Mouse (Mus musculus) C2C12 (cell line): ENCODE measurements around the gene Ntrk1. TPM values are rescaled to one million over a fixed set of nuclear protein-coding genes. Genes with fewer than 3 reads are reported as not detected.

Source experiments
- H3K27me3 ChIP-seq: one replicate; pipeline ENCODE4 v1.6.1; 2011; ENCODE audit not compliant: control insufficient read depth, insufficient read depth, insufficient read length
- H3K36me3 ChIP-seq: one replicate; pipeline ENCODE4 v1.6.1; 2011; ENCODE audit not compliant: control insufficient read depth, insufficient read depth
- H3K4me3 ChIP-seq: one replicate; pipeline ENCODE4 v1.5.1; 2011; ENCODE audit warnings: mild to moderate bottlenecking, control low read depth; ENCODE audit not compliant: poor library complexity, insufficient read depth, severe bottlenecking
- H3K79me2 ChIP-seq: one replicate; pipeline ENCODE4 v1.6.1; 2011; ENCODE audit not compliant: control insufficient read depth, insufficient read depth
- H3K79me3 ChIP-seq: one replicate; pipeline ENCODE4 v1.6.1; 2011; ENCODE audit warnings: low read depth, control low read depth
- H3ac ChIP-seq: one replicate; pipeline ENCODE3; 2011; ENCODE audit warnings: low read depth; ENCODE audit not compliant: control insufficient read depth, insufficient read length
- CEBPB ChIP-seq: IDR thresholded peaks from one replicate; pipeline ENCODE4 v1.6.1; 2011; ENCODE audit warnings: low read depth, mild to moderate bottlenecking, control low read depth, moderate library complexity
- CTCF ChIP-seq: IDR thresholded peaks from one replicate; pipeline ENCODE4 v1.5.1; 2011; ENCODE audit not compliant: control insufficient read depth, insufficient read depth, insufficient read length
- FOSL1 ChIP-seq: IDR thresholded peaks from one replicate; pipeline ENCODE4 v1.8.0; 2011; ENCODE audit warnings: mild to moderate bottlenecking, low read length; ENCODE audit not compliant: poor library complexity, insufficient read depth, severe bottlenecking
- MAX ChIP-seq: IDR thresholded peaks from one replicate; pipeline ENCODE4 v1.6.1; 2011; ENCODE audit warnings: mild to moderate bottlenecking, control low read depth
- MYOD1 ChIP-seq: IDR thresholded peaks from one replicate; pipeline ENCODE4 v1.6.1; 2011; ENCODE audit warnings: low read depth; ENCODE audit not compliant: control insufficient read depth, insufficient read length
- MYOG ChIP-seq: IDR thresholded peaks from one replicate; pipeline ENCODE4 v1.6.1; 2011; ENCODE audit not compliant: control insufficient read depth, insufficient read length; ENCODE audit errors: extremely low read depth
- USF1 ChIP-seq: IDR thresholded peaks from one replicate; pipeline ENCODE4 v1.6.1; 2011; ENCODE audit warnings: low read depth, mild to moderate bottlenecking, control low read depth, moderate library complexity
- polyA plus RNA-seq: library from polyadenylated mRNA; unstranded; fragments of >200 nt; fragmentation: generic; extraction: Trizol; gene quantifications from one replicate; pipeline ENCODE4 v1.2.1, GENCODE M21; 2012; ENCODE audit warnings: missing spikeins

Ntrk1 gene
- polyA plus RNA-seq, 1 experiment: not detected

GRCm38 (mm10) chr3:87765091-87765490 lies 29.9 kb downstream of the Ntrk1 start:
- H3K4me3 ChIP-seq: no peak overlapping the region
- no peak overlapping the region for H3ac ChIP-seq
- H3K79me3 ChIP-seq: no peaks in the 10 kb centered on the region
- H3K36me3 ChIP-seq: no peaks in the 10 kb centered on the region
- H3K27me3 ChIP-seq: no peaks in the 10 kb centered on the region
- no peaks in the 10 kb centered on the region for H3K79me2 ChIP-seq
- TF ChIP-seq FOSL1: no peak
- TF ChIP-seq USF1: no peak
- no peak for TF ChIP-seq CEBPB
- no peak for TF ChIP-seq CTCF
- no peak for TF ChIP-seq MAX
- no peak for TF ChIP-seq MYOD1

- Histone ChIP-seq H3K36me3 (no peaks in the 10 kb centered on the region), H3ac (no peak overlapping the region), H3K79me2 (no peaks in the 10 kb centered on the region), H3K27me3 (no peaks in the 10 kb centered on the region), H3K4me3 (no peak overlapping the region), H3K79me3 (no peaks in the 10 kb centered on the region)
- TF ChIP-seq FOSL1: no peak
- no peak for TF ChIP-seq MAX
- no peak for TF ChIP-seq CTCF
- no peak for TF ChIP-seq MYOD1
- no peak for TF ChIP-seq CEBPB
- TF ChIP-seq MYOG: no peak
- no peak for TF ChIP-seq USF1
Observed at GRCm38 (mm10) chr3:87764506-87764905, 30.5 kb downstream of the Ntrk1 start.

GRCm38 (mm10) chr3:87763683-87764289 lies 31.2 kb downstream of the Ntrk1 start:
- H3K27me3 ChIP-seq: no peaks in the 10 kb centered on the region
- no peaks in the 10 kb centered on the region for H3K79me3 ChIP-seq
- H3K36me3 ChIP-seq: no peaks in the 10 kb centered on the region
- H3K4me3 ChIP-seq: no peak overlapping the region
- no peak for TF ChIP-seq FOSL1
- no peak for TF ChIP-seq CEBPB
- TF ChIP-seq MAX: no peak
- TF ChIP-seq USF1: no peak
- no peak for TF ChIP-seq MYOD1
- TF ChIP-seq MYOG: no peak
- TF ChIP-seq CTCF: no peak
- no peak overlapping the region for H3ac ChIP-seq
- H3K79me2 ChIP-seq: no peaks in the 10 kb centered on the region

GRCm38 (mm10) chr3:87763202-87763601 lies 31.8 kb downstream of the Ntrk1 start:
- H3K79me3 ChIP-seq: no peaks in the 10 kb centered on the region
- TF ChIP-seq MYOD1 (no peak), CTCF (no peak), FOSL1 (no peak), USF1 (no peak), CEBPB (no peak), MYOG (no peak), MAX (no peak)
- no peaks in the 10 kb centered on the region for H3K79me2 ChIP-seq
- no peaks in the 10 kb centered on the region for H3K36me3 ChIP-seq
- H3K27me3 ChIP-seq: no peaks in the 10 kb centered on the region
- no peak overlapping the region for H3ac ChIP-seq
- H3K4me3 ChIP-seq: no peak overlapping the region

DNA sequence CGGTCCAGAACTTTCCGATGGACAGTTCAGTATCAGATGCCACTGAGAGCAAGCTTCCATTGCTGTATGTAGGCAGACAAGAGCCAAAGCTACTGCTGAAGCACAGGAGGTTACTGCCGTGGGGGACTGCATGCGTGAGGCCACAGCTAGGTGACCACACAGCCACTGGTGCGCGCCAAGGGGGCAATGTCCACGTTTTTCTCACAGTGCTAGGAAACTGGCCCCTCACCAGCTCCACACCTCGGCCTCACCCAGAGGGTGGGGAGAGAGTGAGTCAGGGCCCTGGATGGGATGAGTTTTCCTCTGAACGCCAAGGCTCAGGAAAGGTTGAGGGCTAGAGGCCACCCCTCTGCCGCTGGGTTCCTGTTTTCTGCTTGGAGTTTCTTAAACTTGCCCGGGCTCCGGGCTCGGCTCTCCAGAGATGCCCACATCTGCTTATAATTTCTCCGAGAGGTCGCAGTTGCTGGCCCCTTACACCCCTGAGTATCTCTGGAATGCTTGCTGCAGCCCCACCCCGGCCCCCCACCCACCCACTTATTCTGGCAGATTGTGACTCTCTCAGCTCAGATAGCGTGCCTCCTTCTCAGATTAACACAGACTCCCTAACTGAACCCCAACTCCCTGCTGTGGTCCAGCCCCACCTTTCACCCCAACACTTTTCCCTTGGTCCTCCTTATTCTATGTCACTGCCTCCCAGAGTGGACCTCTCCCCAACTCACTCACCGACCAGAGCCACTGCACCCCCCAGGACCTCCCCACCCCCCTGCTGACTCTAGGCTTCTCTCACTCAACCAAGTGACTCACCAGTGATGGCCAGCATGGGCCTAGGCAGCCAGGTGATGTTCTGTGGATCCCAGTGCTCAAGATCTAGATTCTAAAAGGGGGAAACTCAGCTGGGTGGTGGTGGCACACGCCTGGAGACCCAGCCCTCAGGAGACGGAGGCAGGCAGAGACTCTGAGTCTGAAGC lies 33.3 kb downstream of the Ntrk1 start:
- Histone ChIP-seq H3K36me3 (no peaks in the 10 kb centered on the region), H3ac (no peak overlapping the region), H3K79me2 (no peaks in the 10 kb centered on the region), H3K79me3 (no peaks in the 10 kb centered on the region), H3K27me3 (no peaks in the 10 kb centered on the region), H3K4me3 (no peak overlapping the region)
- no peak for TF ChIP-seq USF1
- TF ChIP-seq MYOD1: no peak
- no peak for TF ChIP-seq MAX
- no peak for TF ChIP-seq CTCF
- no peak for TF ChIP-seq MYOG
- TF ChIP-seq FOSL1: no peak
- TF ChIP-seq CEBPB: no peak
